Mouse (Mus musculus) heart, adult 2 months (tissue): ENCODE data around the gene Relt. TPM values are rescaled to one million over a fixed set of nuclear protein-coding genes. Genes with fewer than 3 reads are reported as not detected.
A peak's percentile ranks its signal among the peaks of the same experiment; 100 is the strongest.

Experiments
- DNase-seq, 2 experiments: peaks; one replicate each; pipeline ENCODE4 v3.0.0; 2021
- H3K27ac ChIP-seq: fragments of 200-600 bp; 2 replicates; pipeline ENCODE4 v1.8.1; 2022
- H3K27me3 ChIP-seq: fragments of 200-500 bp; 2 replicates; pipeline ENCODE4 v1.6.1; 2012; ENCODE audit warnings: mild to moderate bottlenecking, low read length, inconsistent platforms, mixed read lengths; ENCODE audit not compliant: control insufficient read depth, insufficient read depth
- H3K36me3 ChIP-seq: fragments of 200-500 bp; 2 replicates; pipeline ENCODE4 v1.6.1; 2012; ENCODE audit warnings: low read length, inconsistent platforms; ENCODE audit not compliant: control insufficient read depth, insufficient read depth
- H3K4me1 ChIP-seq: fragments of 200-500 bp; 2 replicates; pipeline ENCODE4 v1.6.1; 2011; ENCODE audit warnings: low read length; ENCODE audit not compliant: control insufficient read depth, insufficient read depth
- H3K4me3 ChIP-seq: fragments of 200-600 bp; 2 replicates; pipeline ENCODE4 v1.8.1; 2022
- H3K79me2 ChIP-seq: fragments of 200-500 bp; replicated peaks from 2 replicates; pipeline ENCODE4 v1.6.1; 2012; ENCODE audit warnings: mild to moderate bottlenecking, inconsistent platforms, low read length, moderate library complexity, mixed read lengths; ENCODE audit not compliant: control insufficient read depth, insufficient read depth
- H3K9ac ChIP-seq: fragments of 200-500 bp; 2 replicates; pipeline ENCODE4 v1.6.1; 2012; ENCODE audit warnings: low read depth, mild to moderate bottlenecking, control low read depth, inconsistent platforms, low read length, mixed read lengths
- CTCF ChIP-seq: fragments of 200-600 bp; IDR thresholded peaks from 2 replicates; pipeline ENCODE4 v1.8.1; 2022; ENCODE audit warnings: antibody characterized with exemption, mild to moderate bottlenecking, moderate library complexity
- EP300 ChIP-seq: fragments of 200-500 bp; IDR thresholded peaks from 2 replicates; pipeline ENCODE4 v1.6.1; 2011; ENCODE audit warnings: low read depth, low read length, control low read depth; ENCODE audit not compliant: insufficient read depth
- POLR2A ChIP-seq: fragments of 200-500 bp; IDR thresholded peaks from 2 replicates; pipeline ENCODE4 v1.6.1; 2011; ENCODE audit warnings: mild to moderate bottlenecking, low read depth, low read length, control low read depth; ENCODE audit not compliant: insufficient read depth
- WGBS: fragments of 180-500 bp; shearing (Covaris S2); methylation state at CpG from one replicate; pipeline ENCODE4 v1.1.7; 2018; 5-methylcytosine and 5-hydroxymethylcytosine counted together
- intact Hi-C: fragments of 180-260 bp; cut with DNase I; formaldehyde crosslinking; loops from one replicate; pipeline ENCODE4 v1.15.1; 2025
- polyA plus RNA-seq: library from polyadenylated mRNA; depleted of rRNA; stranded (reverse); fragments of >200 nt; gene quantifications from 2 replicates; pipeline ENCODE4 v1.2.3, GENCODE M21; 2012
- total RNA-seq, 2 experiments: library from RNA; stranded (reverse); gene quantifications; 2 replicates each; pipeline ENCODE4 v1.2.3; 2021

The Relt gene
- total and polyA plus RNA-seq, 3 experiments = 4.6 to 6.4 (median 5.5) TPM

GRCm38 (mm10) chr7:100871892-100872291, 8.6 kb upstream of the Relt start:
- Histone ChIP-seq H3K4me1 (peaks cover 3% of the 10 kb centered on the region), H3K36me3 (peaks cover 4% of the 10 kb centered on the region), H3K9ac (no peak overlapping the region), H3K4me3 (no peak overlapping the region), H3K27me3 (no peaks in the 10 kb centered on the region), H3K79me2 (no peaks in the 10 kb centered on the region), H3K27ac (no peak overlapping the region)
- 48% methylated on average over 5 of the region's 5 CpGs for WGBS
- intact Hi-C loops = no loop called here
- TF ChIP-seq CTCF (no peak), POLR2A (no peak), EP300 (no peak)
- peak; percentile 65 to 72 for DNase-seq

GRCm38 (mm10) chr7:100871355-100871754, 8.1 kb upstream of the Relt start:
- DNase-seq = no peak
- intact Hi-C loops = no loop called here
- Histone ChIP-seq H3K36me3 (peaks cover 4% of the 10 kb centered on the region), H3K4me1 (peaks cover 3% of the 10 kb centered on the region), H3K27ac (no peak overlapping the region), H3K4me3 (no peak overlapping the region), H3K9ac (no peak overlapping the region), H3K27me3 (no peaks in the 10 kb centered on the region), H3K79me2 (no peaks in the 10 kb centered on the region)
- TF ChIP-seq POLR2A = no peak
- WGBS = 83% methylated on average over 4 of the region's 4 CpGs

- Histone ChIP-seq H3K27me3 (no peaks in the 10 kb centered on the region), H3K36me3 (no peaks in the 10 kb centered on the region), H3K4me3 (no peak overlapping the region), H3K4me1 (peaks cover 2% of the 10 kb centered on the region; the same call in 1 of the 2 replicates), H3K9ac (no peak overlapping the region), H3K79me2 (no peaks in the 10 kb centered on the region), H3K27ac (no peak overlapping the region)
- intact Hi-C loops = loop anchor here (5.0 kb wide), 1 partner anchor 183 kb away; no protein-coding TSS in a partner anchor
- DNase-seq = no peak
- TF ChIP-seq EP300 (no peak), POLR2A (no peak), CTCF (no peak)
- WGBS = 77% methylated on average over 8 of the region's 8 CpGs
These were observed 6.8 kb upstream of the Relt start for GRCm38 (mm10) chr7:100869877-100870629.

- no peak overlapping the region for H3K27ac ChIP-seq
These were observed 5.3 kb upstream of the Relt start for GRCm38 (mm10) chr7:100868551-100868950.

GRCm38 (mm10) chr7:100867561-100867960, 4.3 kb upstream of the Relt start:
- no peak for DNase-seq
- Histone ChIP-seq H3K79me2 (no peaks in the 10 kb centered on the region), H3K27ac (no peak overlapping the region), H3K4me3 (no peak overlapping the region), H3K4me1 (peaks cover 2% of the 10 kb centered on the region), H3K27me3 (no peaks in the 10 kb centered on the region), H3K9ac (no peak overlapping the region), H3K36me3 (no peaks in the 10 kb centered on the region)
- WGBS = 54% methylated on average over 2 of the region's 2 CpGs
- TF ChIP-seq POLR2A (no peak), CTCF (no peak), EP300 (no peak)
- intact Hi-C loops = loop anchor here (5.0 kb wide), 1 partner anchor 180 kb away; no protein-coding TSS in a partner anchor

More at GRCm38 (mm10) chr7:100868551-100868950, 5.3 kb upstream of the Relt start:
- peak in 1 of 2 experiments; percentile 40 for DNase-seq
- no peak overlapping the region for H3K9ac ChIP-seq
- 62% methylated on average over 4 of the region's 4 CpGs for WGBS
- H3K36me3 ChIP-seq = no peaks in the 10 kb centered on the region
- intact Hi-C loops = loop anchor here (5.0 kb wide), 1 partner anchor 181 kb away; no protein-coding TSS in a partner anchor
- H3K4me1 ChIP-seq = peaks cover 2% of the 10 kb centered on the region; the same call in 1 of the 2 replicates
- H3K4me3 ChIP-seq = no peak overlapping the region
- H3K79me2 ChIP-seq = no peaks in the 10 kb centered on the region
- H3K27me3 ChIP-seq = no peaks in the 10 kb centered on the region
- TF ChIP-seq EP300 = no peak
- TF ChIP-seq CTCF = no peak
- TF ChIP-seq POLR2A = no peak

- TF ChIP-seq POLR2A = no peak
- no peak for TF ChIP-seq EP300
- TF ChIP-seq CTCF = no peak; the same call in 1 of the 2 replicates
These were observed 3.4 kb upstream of the Relt start for GRCm38 (mm10) chr7:100866675-100867074.

More at GRCm38 (mm10) chr7:100866675-100867074, 3.4 kb upstream of the Relt start:
- 2% methylated on average over 3 of the region's 3 CpGs for WGBS
- Histone ChIP-seq H3K9ac (no peak overlapping the region), H3K4me3 (no peak overlapping the region), H3K79me2 (no peaks in the 10 kb centered on the region), H3K27ac (no peak overlapping the region), H3K27me3 (no peaks in the 10 kb centered on the region), H3K4me1 (peaks cover 2% of the 10 kb centered on the region), H3K36me3 (no peaks in the 10 kb centered on the region)
- DNase-seq = peak; percentile 71 to 72
- intact Hi-C loops = loop anchor here (1.0 to 5.0 kb wide), 2 partner anchors 17 to 179 kb away; no protein-coding TSS in a partner anchor
